24 mouse cellular contexts compared by ENCODE assay signal in the genomic region with DNA sequence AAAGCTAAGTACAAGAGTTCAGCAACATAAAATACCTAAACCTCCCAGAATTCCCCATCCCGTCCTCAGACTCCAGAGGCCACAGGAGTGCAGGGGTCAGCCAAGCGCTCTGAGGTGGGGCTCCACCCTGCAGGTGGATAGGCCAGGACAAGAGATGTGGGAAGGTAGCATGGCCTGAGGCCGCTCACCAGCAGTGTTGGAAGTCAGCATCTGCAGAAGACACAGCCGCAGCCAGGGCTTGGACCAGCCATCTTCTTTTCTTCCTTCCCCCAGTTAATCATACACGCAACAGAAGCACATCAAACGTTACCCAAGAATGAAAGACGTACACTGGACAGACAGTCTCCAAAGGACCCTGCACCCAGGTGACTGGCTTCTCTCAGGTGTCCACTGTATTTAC. TPM values are rescaled to one million over a fixed set of nuclear protein-coding genes. Genes with fewer than 3 reads are reported as not detected.
DNase-seq lines count a peak whose midpoint lies in the region; ATAC-seq and TF ChIP-seq lines count a peak whose summit lies in the region.
"Had no signal": no experiment of that assay in that cellular context is flagged by ENCODE, and none has a peak within 500 bp of the region (broad histone marks: within the 10 kb centered on the region; RNA-seq: fewer than 3 reads in every experiment).

No protein-coding gene starts in this region.

- H3K27ac ChIP-seq in gastrocnemius, adult 2 months = no peak overlapping the region
- H3K27ac ChIP-seq in kidney, embryonic 15.5 days = no peak overlapping the region
- H3K27ac ChIP-seq in thymus, adult 2 months (ENCODE audit: control insufficient read depth, insufficient read depth, low read length) = no peak overlapping the region
- H3K27ac ChIP-seq: forebrain, embryonic 15.5 days; heart, embryonic 10.5 days; hindbrain, embryonic 13.5 days; layer of hippocampus, adult 2 months; left cerebral cortex, adult 2 months; limb, embryonic 13.5 days; midbrain, embryonic 12.5 days; neural tube, embryonic 12.5 days had no signal

- H3K9ac ChIP-seq in kidney, embryonic 15.5 days = no peak overlapping the region
- H3K9ac ChIP-seq: forebrain, embryonic 15.5 days; hindbrain, embryonic 13.5 days; limb, embryonic 13.5 days; midbrain, embryonic 12.5 days; neural tube, embryonic 12.5 days had no signal

- no peak for TF ChIP-seq CTCF in gastrocnemius, adult 2 months (IDR thresholded peaks at IDR 0.05)
- no peak for TF ChIP-seq CTCF in thymus, adult 2 months (IDR thresholded peaks at IDR 0.05; ENCODE audit: borderline replicate concordance, control insufficient read depth, extremely low read depth, insufficient read depth, low read length, poor library complexity)

- no peak for ATAC-seq in kidney, embryonic 15.5 days (replicated peaks; ENCODE audit: low FRiP score)
- ATAC-seq: CD4-positive, CD25-positive, alpha-beta regulatory T cell, adult 4 months; forebrain, embryonic 15.5 days; intestine, embryonic 16.5 days had no signal

- WGBS in kidney, embryonic 15.5 days = 91% methylated on average over 7 of the region's 7 CpGs
- 98% methylated on average over 7 of the region's 7 CpGs for WGBS in thymus, adult 2 months

- no peaks in the 10 kb centered on the region for H3K36me3 ChIP-seq in kidney, embryonic 15.5 days
- no peaks in the 10 kb centered on the region for H3K36me3 ChIP-seq in thymus, adult 2 months (ENCODE audit: control insufficient read depth, insufficient read depth, low read length)
- H3K36me3 ChIP-seq: forebrain, embryonic 15.5 days; heart, embryonic 10.5 days; hindbrain, embryonic 13.5 days; limb, embryonic 13.5 days; midbrain, embryonic 12.5 days; neural tube, embryonic 12.5 days had no signal

- DNase-seq in gastrocnemius, adult 2 months = peak; percentile 5
- DNase-seq in gastrocnemius, postnatal 4 days (ENCODE audit: low spot score in 2 of 2) = no peak
- peak; percentile 5 for DNase-seq in kidney, postnatal 10 days
- DNase-seq in thymus, postnatal 4 days = peak; percentile 2
- DNase-seq in thymus, adult 2 months = no peak
- peak; percentile 15 to 53 for DNase-seq in urinary bladder, postnatal 4 days (ENCODE audit: low spot score in 2 of 2)
- DNase-seq: cerebellum, adult 9-10 months; cerebellum, postnatal 36 days; kidney, adult 9 months; thymus, postnatal 14 days had no signal

- TF ChIP-seq POLR2A in thymus, adult 2 months (IDR thresholded peaks at IDR 0.05; ENCODE audit: control insufficient read depth, extremely low read depth, insufficient read depth, low read length, poor library complexity) = no peak

- no peaks in the 10 kb centered on the region for H3K9me3 ChIP-seq in kidney, embryonic 15.5 days (replicated peaks)
- H3K9me3 ChIP-seq: forebrain, embryonic 15.5 days; heart, embryonic 10.5 days; hindbrain, embryonic 13.5 days; limb, embryonic 13.5 days; megakaryocyte, embryonic 14.5 days; midbrain, embryonic 12.5 days; neural tube, embryonic 12.5 days had no signal

- no peak overlapping the region for H3K4me3 ChIP-seq in gastrocnemius, adult 2 months
- H3K4me3 ChIP-seq in kidney, embryonic 15.5 days (replicated peaks) = no peak overlapping the region
- H3K4me3 ChIP-seq in thymus, adult 2 months (ENCODE audit: control insufficient read depth, insufficient read depth, low read length) = no peak overlapping the region
- H3K4me3 ChIP-seq: forebrain, embryonic 15.5 days; heart, embryonic 10.5 days; hindbrain, embryonic 13.5 days; layer of hippocampus, adult 2 months; left cerebral cortex, adult 2 months; limb, embryonic 13.5 days; megakaryocyte, embryonic 14.5 days; midbrain, embryonic 12.5 days; myocyte; neural tube, embryonic 12.5 days had no signal

- H3K27me3 ChIP-seq in kidney, embryonic 15.5 days = no peaks in the 10 kb centered on the region
- no peaks in the 10 kb centered on the region for H3K27me3 ChIP-seq in thymus, adult 2 months (ENCODE audit: control insufficient read depth, insufficient read depth, low read length)
- H3K27me3 ChIP-seq: forebrain, embryonic 15.5 days; hindbrain, embryonic 13.5 days; limb, embryonic 13.5 days; midbrain, embryonic 12.5 days; neural tube, embryonic 12.5 days had no signal

- H3K4me2 ChIP-seq in kidney, embryonic 15.5 days = no peak overlapping the region
- H3K4me2 ChIP-seq: forebrain, embryonic 15.5 days; hindbrain, embryonic 13.5 days; limb, embryonic 13.5 days; liver, embryonic 11.5 days; midbrain, embryonic 12.5 days; neural tube, embryonic 12.5 days had no signal

- intact Hi-C loops in gastrocnemius, adult 2 months (cut with DNase I) = no loop called here

- peaks cover 25% of the 10 kb centered on the region for H3K4me1 ChIP-seq in kidney, embryonic 15.5 days
- peaks cover 12% of the 10 kb centered on the region for H3K4me1 ChIP-seq in thymus, adult 2 months (replicated peaks; ENCODE audit: control insufficient read depth, insufficient read depth, low read length)
- H3K4me1 ChIP-seq: forebrain, embryonic 15.5 days; midbrain, embryonic 12.5 days; neural tube, embryonic 12.5 days had no signal

RNA-seq across cellular contexts. Expression of gene Sik1, which starts 11.5 kb away (rescaled TPM):
- total RNA-seq in gastrocnemius, adult 2 months (2021) = 10 to 100 TPM; 13.4 to 58.6 TPM
- total RNA-seq in gastrocnemius, postnatal 4 days (2021) = 10 to 100 TPM; 80.3 to 83.2 TPM
- polyA plus RNA-seq in kidney, embryonic 15.5 days (2015; fragmentation: Nextera tagmentation; extraction: Ambion mirVana) = 17.5 and 18.5 TPM in 2 replicates
- 36.8 and 42.3 TPM in 2 replicates for polyA plus RNA-seq in thymus, adult 2 months (2012; rRNA removed)

Comparison
In these comparisons a context has a peak if more than half of its experiments do, and no peak if none do; other contexts are left out.
1. DNase-seq: peak in gastrocnemius, adult 2 months (single experiment), kidney, postnatal 10 days (single experiment), thymus, postnatal 4 days (single experiment) and urinary bladder, postnatal 4 days (2 of 2); none in gastrocnemius, postnatal 4 days (0 of 2) and thymus, adult 2 months (single experiment).